In the genomic region with DNA sequence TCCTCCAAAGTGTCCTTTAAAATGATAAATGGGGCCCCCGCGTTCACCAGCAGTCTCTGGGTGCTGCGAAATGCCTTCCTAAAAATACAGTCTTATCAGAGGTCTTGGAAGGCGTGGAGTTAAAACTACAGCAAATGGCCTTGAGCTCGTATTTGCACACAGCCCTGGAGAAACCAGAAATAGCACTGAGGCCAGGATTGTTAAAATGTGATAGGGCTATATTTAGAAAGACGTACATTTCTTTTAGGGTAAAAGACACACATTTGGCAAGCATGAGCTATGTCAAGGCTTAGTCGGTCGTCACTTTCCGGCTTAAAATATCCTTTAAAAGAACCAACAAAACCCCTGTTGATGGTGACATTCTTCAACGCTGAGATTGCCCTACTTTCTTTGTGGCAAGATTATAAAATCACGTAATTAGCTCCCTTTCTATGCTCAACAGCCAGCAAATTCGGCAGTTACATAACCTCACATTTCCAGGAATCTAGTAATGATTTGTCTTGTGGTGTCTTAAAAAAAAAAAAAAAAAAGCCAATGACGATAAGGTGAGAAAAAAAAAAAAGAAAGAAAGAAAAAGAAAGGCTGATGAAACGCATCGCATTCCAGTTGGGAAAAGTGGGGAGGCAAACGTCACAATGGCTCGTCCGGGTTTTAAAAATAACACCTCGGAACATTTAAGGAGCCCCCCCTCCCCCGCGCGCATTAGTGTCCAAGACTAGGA, we compare ENCODE assay signal across 8 mouse cellular contexts. TPM values are rescaled to one million over a fixed set of nuclear protein-coding genes. Genes with fewer than 3 reads are reported as not detected.
DNase-seq lines count a peak whose midpoint lies in the region; ATAC-seq lines count a peak whose summit lies in the region.

No protein-coding gene starts in this region.

- under 1% methylated on average over 22 of the region's 22 CpGs for WGBS in midbrain, embryonic 13.5 days

- peaks cover 12% of the 10 kb centered on the region for H3K27me3 ChIP-seq in midbrain, embryonic 13.5 days

- H3K4me2 ChIP-seq in midbrain, embryonic 13.5 days (replicated peaks): peak overlapping the region; percentile 98

- peak overlapping the region; percentile 97 for H3K27ac ChIP-seq in midbrain, embryonic 13.5 days

- no peak for ATAC-seq in midbrain, embryonic 13.5 days

- no peaks in the 10 kb centered on the region for H3K9me3 ChIP-seq in midbrain, embryonic 13.5 days

- peaks cover 44% of the 10 kb centered on the region for H3K4me1 ChIP-seq in midbrain, embryonic 13.5 days (replicated peaks)

- H3K9ac ChIP-seq in midbrain, embryonic 13.5 days (replicated peaks): peak overlapping the region; percentile 88

- no peaks in the 10 kb centered on the region for H3K36me3 ChIP-seq in midbrain, embryonic 13.5 days

- peak overlapping the region; percentile 83 for H3K4me3 ChIP-seq in midbrain, embryonic 13.5 days (replicated peaks)

- DNase-seq in layer of hippocampus, postnatal 14 days (ENCODE audit: low spot score in 2 of 2): peak; percentile 10 to 26
- no peak for DNase-seq in layer of hippocampus, adult 11-12 months (ENCODE audit: low spot score)
- peak; percentile 34 to 37 for DNase-seq in cerebellum, postnatal 25 days
- peak; percentile 63 to 64 for DNase-seq in heart, adult 9 months (ENCODE audit: low spot score in 2 of 2)
- peak; percentile 31 for DNase-seq in kidney, postnatal 10 days
- DNase-seq in telencephalon, adult 2 months (ENCODE audit: low read depth, low spot score): peak; percentile 76
- DNase-seq in thymus, adult 18-20 months: no peak

RNA-seq across cellular contexts. Expression of a gene that starts 1.4 kb away (rescaled TPM):
- 10 to 100 TPM; 10.7 to 13.6 TPM for total RNA-seq in layer of hippocampus, postnatal 14 days (2021)
- 40.5 and 41.3 TPM in 2 replicates for polyA plus RNA-seq in midbrain, embryonic 13.5 days (2015; fragmentation: Nextera tagmentation; extraction: Ambion mirVana)

RNA-seq across cellular contexts. Expression of a gene that starts 50.0 kb away (rescaled TPM):
- total RNA-seq in layer of hippocampus, postnatal 14 days (2021): 100 to 1,000 TPM in 1 of 2 experiments, 10 to 100 TPM in 1; 99.3 to 109 TPM
- 57.1 and 58.4 TPM in 2 replicates for polyA plus RNA-seq in midbrain, embryonic 13.5 days (2015; fragmentation: Nextera tagmentation; extraction: Ambion mirVana)

Comparison
In these comparisons a context has a peak if more than half of its experiments do, and no peak if none do; other contexts are left out.
1. DNase-seq: peak in layer of hippocampus, postnatal 14 days (2 of 2), cerebellum, postnatal 25 days (2 of 2), heart, adult 9 months (2 of 2), kidney, postnatal 10 days (single experiment) and telencephalon, adult 2 months (single experiment); none in layer of hippocampus, adult 11-12 months (single experiment) and thymus, adult 18-20 months (0 of 2).